Mouse (Mus musculus) olfactory bulb, adult 2 months (tissue): ENCODE data around the gene 1700001F09Rik.
"Not testable (repeated sequence)": the region's sequence is repeated elsewhere in the genome, so short reads cannot be mapped to it uniquely, and the experiment has no call there.

Source experiments
- CTCF ChIP-seq: fragments of 200-500 bp; IDR thresholded peaks from 2 replicates; pipeline ENCODE4 v1.5.1; 2012; ENCODE audit warnings: low read depth, mild to moderate bottlenecking, low read length, moderate library complexity; ENCODE audit not compliant: insufficient read depth
- POLR2A ChIP-seq: fragments of 200-500 bp; IDR thresholded peaks from 2 replicates; pipeline ENCODE4 v1.6.1; 2012; ENCODE audit warnings: mild to moderate bottlenecking, low read depth, low read length, moderate library complexity; ENCODE audit not compliant: insufficient read depth

DNA sequence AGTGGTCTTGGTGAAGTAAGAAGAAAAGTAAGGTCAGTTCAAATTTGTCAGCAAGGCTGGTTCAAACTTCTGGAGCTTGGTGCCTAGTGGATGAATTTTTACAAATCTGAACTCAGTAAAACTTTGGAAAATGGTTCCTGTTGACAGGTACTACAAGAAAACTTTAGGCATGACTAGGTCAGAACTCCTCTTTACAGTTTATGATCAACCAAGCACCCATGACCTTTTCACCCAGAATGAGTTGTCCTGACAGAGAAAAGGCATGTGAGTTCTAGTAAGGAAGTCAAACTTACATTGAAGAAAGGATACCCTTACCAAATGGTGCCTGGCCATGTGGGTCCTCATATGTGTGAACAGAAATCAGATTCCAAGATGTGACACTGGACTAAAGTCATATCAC lies 9.9 kb upstream of the 1700001F09Rik start:
- TF ChIP-seq CTCF, POLR2A: not testable (repeated sequence)
